Mouse (Mus musculus) T-helper 1 cell (primary cell): ENCODE data around the gene Kbtbd4.
"Not testable (repeated sequence)": the region's sequence is repeated elsewhere in the genome, so short reads cannot be mapped to it uniquely, and the experiment has no call there.

Experiments used
- in situ Hi-C: fragments of 300-600 bp; cut with MboI, MseI; formaldehyde crosslinking; loops from one replicate; pipeline ENCODE4 v1.15.1; 2025; ENCODE audit warnings: high pct_unique_total_duplicates

Kbtbd4 gene

GRCm38 (mm10) chr2:90904076-90904855 is at the start of gene Kbtbd4, which contains the start of gene Ndufs3:
TSS of gene Kbtbd4 (plus strand) at chr2:90904740.
TSS of gene Ndufs3 (minus strand) at chr2:90904827.
- in situ Hi-C loops: no loop called here

GRCm38 (mm10) chr2:90861486-90861885 is 43.1 kb upstream of the Kbtbd4 start:
- in situ Hi-C loops: no loop called here

DNA sequence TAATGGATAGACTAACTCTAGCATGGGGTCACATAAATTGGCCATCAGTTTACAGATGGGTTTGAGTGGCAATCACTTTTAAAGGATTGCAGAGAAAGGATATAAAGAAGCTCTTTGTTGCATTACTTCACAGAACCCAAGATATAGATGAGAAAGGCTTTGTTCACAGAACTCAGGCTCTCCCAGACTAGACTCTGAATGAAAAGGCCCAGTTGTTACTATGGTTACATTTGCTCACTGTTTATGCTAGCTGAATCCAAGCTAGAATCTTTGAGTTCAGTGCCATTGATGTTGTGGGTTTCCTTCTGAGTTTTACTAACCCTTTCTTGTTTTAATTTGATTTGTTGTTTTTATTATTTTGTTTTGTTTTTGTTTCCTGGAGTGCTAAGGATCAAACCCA is 40.4 kb upstream of the Kbtbd4 start:
- in situ Hi-C loops: no loop called here

DNA sequence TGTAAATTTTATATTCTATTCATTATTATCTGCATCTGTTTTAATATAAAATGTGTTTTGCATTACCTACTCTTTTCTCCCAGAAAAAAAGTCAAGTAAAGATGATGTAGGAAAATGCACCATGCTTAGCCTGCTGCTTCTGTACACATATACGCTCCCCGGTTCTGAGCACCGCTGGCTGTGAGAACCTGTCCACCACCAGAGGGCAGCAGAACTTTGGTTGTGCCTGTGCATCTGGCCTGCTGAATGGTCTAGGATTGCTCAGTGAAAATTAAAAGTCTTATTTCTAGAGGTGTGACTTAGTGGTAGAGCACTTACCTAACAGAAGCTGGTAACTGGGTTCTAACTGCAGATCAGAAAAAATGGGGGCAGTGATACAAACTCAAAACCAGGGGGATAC is 38.0 kb upstream of the Kbtbd4 start:
- in situ Hi-C loops: no loop called here

- in situ Hi-C loops: no loop called here
Observed at GRCm38 (mm10) chr2:90870136-90870601, 34.4 kb upstream of the Kbtbd4 start.

DNA sequence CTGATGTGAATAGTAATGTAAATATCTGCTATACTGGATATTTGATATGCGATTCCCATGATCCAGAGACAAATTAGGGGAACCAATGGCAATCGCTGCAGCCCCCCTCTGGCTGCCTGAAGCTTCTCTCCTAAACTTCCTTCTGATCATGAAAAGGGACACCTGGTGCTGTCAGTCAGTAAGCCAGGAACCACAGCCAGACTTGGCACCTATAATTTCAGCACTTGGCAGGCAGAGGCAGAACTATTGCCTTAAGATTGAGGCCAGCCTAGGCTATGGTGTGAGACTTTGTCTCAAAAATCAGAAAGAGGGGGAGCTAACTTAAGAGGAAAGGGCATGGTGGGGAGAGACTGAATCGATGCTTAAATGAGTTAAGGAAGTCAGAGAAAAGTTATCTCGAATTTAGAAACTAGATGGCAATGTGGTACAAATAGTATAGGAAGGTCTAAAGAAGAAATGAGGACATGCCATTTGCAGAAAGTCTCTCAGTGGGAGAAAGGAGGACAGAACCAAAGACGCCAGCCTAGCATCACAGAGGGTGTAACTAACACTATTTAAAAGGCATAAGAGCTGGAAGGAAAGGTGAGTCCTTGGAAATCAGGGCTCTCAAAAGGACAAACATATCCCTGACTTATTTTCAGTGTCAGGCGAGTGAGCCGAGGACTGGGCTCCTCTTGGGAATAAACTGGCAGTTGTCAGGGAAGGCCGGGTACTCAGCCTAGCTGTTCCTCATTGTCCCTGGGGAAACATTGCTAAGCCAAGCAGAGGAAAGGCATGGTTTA is 33.2 kb upstream of the Kbtbd4 start:
- in situ Hi-C loops: no loop called here

DNA sequence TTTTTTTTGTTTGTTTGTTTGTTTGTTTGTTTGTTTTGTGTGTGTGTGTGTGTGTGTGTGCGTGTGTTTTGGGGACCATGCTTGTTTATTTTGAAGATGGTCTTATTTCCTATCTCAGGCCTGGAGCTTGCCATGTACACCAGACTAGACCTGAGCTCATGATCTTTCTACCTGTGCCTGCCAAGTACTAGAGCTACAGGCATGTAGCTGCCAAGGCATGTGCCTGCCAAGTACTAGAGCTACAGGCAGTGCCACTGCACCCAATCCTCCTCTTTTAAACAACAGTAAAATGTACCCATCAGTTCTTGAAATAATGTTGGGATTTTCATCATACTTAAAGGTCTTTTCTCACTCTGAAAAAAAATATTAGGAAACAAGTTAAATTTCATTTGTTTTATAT is 30.5 kb upstream of the Kbtbd4 start:
- in situ Hi-C loops: no loop called here

GRCm38 (mm10) chr2:90875239-90875638 is 29.3 kb upstream of the Kbtbd4 start:
- in situ Hi-C loops: no loop called here

DNA sequence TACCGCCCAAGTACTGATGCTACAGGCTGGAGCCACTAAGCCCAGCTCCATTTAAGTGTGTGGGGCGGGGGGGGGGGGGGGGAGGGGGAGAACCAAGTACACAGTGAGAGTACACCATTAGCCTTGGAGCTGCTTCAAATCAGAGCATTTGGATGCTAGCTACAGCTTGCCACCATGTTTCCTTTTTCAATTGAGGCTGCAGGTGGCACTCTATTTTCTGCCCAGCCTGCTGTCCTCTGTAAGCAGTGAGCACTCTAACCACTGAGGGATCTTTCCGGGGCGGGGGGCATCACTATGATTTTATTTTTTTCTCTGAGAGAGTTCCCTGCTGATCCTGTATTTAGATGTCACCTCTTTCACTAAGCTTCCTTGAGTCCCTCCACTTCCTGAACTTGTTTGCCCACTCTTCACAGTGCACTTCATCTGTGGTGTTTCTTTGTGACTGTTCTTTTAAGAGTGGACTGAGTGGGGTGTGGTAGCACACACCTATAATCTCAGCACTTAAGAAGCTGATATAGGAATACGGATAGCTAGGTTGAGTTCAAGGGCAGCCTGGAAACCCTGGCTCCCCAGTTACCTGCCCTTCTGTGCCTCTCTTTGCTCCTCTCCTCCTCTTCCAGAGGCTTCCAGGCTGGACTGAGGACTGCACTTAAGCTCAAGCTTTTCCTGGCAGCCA is 26.8 kb upstream of the Kbtbd4 start:
- in situ Hi-C loops: no loop called here

GRCm38 (mm10) chr2:90879419-90879818 is 25.1 kb upstream of the Kbtbd4 start:
- in situ Hi-C loops: no loop called here

DNA sequence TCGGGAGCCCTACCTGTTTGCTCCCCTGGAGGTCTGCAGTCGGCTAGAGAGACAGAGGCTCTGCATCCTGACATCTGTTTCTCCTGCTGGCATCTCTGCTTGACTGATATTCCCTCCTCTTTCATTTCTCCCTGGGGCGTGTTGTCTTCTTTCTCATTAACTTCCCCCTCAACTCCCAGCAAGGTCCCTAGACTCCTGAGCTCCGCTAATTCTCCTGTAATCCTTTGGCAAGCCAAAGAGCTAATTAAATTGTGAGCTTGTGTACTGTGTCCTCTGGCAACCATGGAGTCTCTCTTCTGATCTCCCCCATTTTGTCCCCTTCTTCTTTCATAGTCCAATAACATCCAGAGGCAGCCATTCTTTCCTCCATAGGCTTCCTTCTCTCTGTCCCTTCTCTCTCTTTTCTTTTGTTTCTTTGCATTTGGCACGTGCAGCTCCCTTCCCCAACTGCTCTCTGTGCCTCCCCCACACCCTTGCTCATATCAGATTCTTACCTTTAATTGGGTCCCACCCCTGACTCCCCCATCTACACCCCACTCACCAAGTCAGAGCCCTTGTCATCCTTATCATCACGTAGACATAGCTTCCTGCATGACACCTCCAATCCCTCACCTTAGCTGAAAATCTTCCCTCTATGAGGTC is 24.3 kb upstream of the Kbtbd4 start:
- in situ Hi-C loops: no loop called here

DNA sequence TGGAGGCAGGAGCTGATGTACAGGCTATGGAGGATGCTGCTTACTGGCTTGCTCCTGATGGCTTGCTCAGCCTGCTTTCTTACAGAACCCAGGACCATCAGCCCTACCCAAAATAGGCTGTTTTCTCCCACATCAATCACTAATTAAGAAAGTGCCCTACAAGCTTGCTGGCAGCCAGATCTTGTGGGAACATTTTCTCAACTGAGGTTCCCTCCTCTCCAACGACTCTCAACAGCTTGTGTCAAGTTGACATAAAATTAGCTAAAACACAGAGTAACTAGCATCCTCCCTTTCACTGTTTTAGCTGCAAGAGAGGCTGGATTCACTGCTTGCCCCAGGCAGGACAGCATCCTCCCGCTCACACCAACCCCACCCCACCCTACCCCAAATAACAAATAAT is 22.7 kb upstream of the Kbtbd4 start:
- in situ Hi-C loops: no loop called here

GRCm38 (mm10) chr2:90885218-90886041 is 19.1 kb upstream of the Kbtbd4 start, which contains the start of gene C1qtnf4:
TSS of gene C1qtnf4 (plus strand) at chr2:90885860.
- in situ Hi-C loops: no loop called here

DNA sequence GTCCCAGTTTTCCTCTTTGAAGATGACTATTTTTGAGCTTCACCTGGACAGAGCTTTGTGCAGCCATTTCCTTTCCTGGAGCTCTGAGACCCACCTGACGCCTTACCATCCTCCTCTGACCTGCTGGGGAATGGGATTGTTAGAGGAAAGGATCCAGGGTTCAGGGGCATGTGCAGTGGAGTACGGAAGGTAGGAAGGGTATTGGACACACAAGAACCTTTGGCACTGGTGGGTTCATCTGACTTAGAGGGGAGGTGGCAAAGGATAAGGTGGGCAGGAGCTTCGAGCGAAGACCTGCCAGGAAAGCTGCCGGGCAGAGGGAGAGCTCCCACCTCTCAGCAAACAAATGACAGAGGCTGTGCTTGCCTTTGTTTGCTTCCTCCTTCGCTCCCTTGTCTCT is 18.1 kb upstream of the Kbtbd4 start:
- in situ Hi-C loops: no loop called here

DNA sequence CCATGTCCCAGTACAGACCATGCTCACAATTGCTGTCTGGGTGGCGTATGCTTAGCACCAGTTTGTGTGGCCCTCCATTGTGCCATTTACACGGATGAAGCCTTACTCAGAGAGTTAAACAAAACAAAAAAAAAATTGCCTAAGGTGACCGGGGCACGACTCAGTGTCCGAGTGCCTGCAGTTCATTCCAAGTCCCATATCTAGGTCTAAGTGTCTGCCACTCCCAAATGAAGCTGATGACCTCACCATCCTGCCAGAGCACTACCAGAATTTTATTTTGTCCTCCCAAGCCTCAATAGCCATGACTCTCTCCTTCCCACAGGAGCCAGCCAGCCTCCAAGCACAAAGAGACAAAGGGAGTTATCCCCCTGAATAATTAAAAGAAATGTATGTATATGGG is 16.9 kb upstream of the Kbtbd4 start:
- in situ Hi-C loops: no loop called here

DNA sequence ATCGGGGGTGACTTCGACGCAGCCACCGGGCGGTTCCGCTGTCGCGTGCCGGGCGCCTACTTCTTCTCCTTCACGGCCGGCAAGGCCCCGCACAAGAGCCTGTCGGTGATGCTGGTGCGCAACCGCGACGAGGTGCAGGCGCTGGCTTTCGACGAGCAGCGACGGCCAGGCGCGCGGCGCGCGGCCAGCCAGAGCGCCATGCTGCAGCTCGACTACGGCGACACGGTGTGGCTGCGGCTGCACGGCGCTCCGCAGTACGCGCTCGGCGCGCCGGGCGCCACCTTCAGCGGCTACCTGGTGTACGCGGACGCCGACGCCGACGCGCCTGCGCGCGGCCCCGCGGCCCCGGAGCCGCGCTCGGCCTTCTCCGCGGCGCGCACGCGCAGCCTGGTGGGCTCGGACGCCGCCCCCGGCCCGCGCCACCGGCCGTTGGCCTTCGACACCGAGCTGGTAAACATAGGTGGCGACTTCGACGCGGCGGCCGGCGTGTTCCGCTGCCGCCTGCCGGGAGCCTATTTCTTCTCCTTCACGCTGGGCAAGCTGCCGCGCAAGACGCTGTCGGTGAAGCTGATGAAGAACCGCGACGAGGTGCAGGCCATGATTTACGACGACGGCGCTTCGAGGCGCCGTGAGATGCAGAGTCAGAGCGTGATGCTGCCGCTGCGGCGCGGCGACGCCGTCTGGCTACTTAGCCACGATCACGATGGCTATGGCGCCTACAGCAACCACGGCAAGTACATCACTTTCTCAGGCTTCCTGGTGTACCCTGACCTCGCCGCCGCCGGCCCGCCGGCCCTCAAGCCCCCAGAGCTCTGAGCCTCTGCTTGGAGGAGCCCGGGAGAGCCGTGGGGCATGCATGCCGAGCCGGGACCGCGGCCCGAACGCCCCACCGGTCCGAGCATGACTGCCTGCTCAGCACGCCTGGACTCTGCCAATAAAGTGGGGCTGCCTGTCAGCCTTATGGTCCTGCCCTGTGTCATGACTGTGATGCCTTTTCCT is 14.7 kb upstream of the Kbtbd4 start:
- in situ Hi-C loops: no loop called here

DNA sequence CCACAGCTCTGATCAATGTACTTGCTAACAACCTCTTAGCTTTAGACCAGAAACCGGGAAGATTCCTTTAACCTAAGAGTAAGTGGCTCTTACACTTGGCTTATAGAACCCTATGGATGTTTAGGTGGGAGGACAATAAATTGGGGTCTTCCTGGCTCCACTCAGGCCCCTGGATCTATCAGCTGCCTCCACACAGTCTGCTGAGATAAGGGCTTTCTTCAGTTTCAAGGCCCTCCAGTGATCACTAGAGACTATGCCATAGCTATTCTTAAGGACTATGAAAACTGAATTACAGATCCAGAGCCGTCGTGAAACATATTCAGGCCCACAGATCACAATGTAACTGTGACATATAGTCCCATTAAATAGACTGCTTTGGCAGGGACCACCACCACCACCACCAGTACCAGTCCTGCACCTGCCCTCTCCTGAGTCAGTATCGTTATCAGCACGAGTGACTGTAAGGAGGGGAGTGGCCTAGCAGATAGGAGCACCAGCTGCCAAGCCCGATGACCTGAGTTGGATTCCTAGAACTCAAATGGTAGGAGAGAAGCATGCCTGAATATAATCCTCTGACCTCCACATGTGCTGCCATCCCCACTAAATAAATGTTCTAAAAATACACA is 10.8 kb upstream of the Kbtbd4 start:
- in situ Hi-C loops: no loop called here

GRCm38 (mm10) chr2:90894299-90894677 is 10.3 kb upstream of the Kbtbd4 start:
- in situ Hi-C loops: not testable (repeated sequence)

- in situ Hi-C loops: no loop called here
Observed at GRCm38 (mm10) chr2:90903398-90903797, 1.1 kb upstream of the Kbtbd4 start.
